Mouse (Mus musculus) right cerebral cortex, adult 2 months (tissue): ENCODE results near the gene Gse1.

ENCODE experiments used
- DNase-seq, 2 experiments: peaks; one replicate each; pipeline ENCODE4 v3.0.0; 2021 to 2022; ENCODE audit warnings: low spot score in 2 of 2

The Gse1 gene

GRCm38 (mm10) chr8:120449139-120449538 lies 220.9 kb downstream of the Gse1 start:
- DNase-seq: no peak

GRCm38 (mm10) chr8:120449608-120450031 lies 221.4 kb downstream of the Gse1 start:
- DNase-seq: peak in 1 of 2 experiments; percentile 43

GRCm38 (mm10) chr8:120452111-120452510 lies 223.9 kb downstream of the Gse1 start:
- no peak for DNase-seq

DNA sequence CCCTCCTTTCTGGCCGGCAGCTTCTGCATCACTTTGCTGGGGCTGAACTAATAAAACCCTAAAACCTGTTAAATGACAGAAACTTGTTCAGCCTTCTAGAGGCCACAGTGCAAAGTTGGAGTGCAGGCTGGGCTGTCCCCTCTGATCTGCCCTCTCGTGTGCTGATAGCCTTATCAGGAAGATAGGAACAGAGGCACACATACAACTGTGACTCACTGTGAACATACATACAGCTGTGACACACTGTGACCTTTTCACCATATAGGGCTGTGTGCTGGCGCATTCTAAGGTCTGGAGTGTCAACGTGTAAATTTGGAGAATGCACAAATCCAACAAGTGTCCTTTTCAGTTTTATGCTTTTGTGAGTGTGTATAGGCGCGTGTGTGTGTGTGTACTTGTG lies 226.1 kb downstream of the Gse1 start:
- DNase-seq: no peak

- peak in 1 of 2 experiments; percentile 35 for DNase-seq
Observed at GRCm38 (mm10) chr8:120460375-120460774, 232.1 kb downstream of the Gse1 start.

DNA sequence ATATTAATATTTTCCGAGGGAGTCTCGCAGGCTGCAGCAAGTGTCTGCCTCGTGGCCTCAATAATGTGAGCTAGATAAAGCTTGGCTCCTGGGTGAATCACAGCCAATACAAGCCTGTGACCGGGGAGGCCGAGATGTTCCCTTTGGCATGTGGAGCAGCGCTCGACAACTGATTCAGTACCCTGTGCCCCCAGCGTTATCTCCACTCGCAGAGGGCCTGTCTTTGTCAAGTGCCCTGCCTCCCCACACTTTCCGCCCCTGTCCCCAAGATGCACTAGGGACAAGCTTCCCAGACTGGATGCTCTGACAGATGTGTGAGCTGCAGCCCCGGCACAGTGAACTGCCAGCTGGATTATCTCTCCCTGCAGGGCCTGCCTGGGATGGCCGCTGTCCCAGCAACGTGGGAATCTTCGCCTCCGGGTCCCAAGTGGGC lies 233.9 kb downstream of the Gse1 start:
- no peak for DNase-seq

DNA sequence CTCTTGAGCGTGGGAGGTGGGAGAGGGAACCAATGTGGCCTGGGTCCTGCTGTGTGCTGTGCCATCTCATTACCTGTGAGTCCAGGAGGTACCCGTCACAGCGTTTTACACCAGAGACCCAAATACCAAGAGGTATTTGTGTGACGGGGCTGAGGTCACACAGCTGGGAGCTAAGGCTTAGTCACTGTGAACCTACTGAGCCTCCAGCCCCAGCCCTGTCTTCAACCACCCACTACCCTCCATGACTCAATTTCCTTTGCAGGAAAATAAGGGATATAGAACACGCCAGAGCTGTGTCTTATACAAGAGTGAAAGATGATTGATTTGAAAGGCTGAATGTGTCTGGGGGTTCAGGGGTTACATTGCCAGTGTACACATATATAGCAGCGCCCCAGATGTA lies 234.4 kb downstream of the Gse1 start:
- DNase-seq: no peak

DNA sequence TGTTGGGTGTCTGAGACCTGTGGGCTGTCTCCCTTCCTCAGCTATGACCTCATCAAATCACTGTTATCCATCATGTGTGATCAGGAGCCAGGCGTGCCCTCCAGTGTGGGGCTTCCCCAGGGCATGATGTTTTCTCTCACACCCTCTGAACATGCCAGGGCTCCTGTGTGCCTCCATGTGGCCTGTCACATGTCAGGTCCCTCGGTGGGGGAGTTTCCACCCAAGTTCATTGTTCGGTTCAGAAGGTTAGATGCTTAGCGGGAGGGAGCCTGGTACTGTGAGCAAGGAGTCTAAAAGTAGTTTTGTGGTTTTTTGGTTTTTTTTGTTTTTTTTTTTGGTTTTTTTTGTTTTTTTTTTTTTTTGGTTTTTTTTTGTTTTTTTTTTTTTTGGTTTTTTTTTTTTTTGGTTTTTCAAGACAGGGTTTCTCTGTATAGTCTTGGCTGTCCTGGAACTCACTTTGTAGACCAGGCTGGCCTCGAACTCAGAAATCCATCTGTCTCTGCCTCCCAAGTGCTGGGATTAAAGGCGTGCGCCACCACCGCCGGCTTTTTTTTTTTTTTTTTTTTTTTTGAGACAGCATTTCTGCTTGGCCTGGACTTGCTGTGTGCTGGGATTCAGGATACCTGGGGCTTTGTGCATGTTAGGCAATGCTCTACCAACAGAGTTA lies 235.8 kb downstream of the Gse1 start:
- DNase-seq: no peak

DNA sequence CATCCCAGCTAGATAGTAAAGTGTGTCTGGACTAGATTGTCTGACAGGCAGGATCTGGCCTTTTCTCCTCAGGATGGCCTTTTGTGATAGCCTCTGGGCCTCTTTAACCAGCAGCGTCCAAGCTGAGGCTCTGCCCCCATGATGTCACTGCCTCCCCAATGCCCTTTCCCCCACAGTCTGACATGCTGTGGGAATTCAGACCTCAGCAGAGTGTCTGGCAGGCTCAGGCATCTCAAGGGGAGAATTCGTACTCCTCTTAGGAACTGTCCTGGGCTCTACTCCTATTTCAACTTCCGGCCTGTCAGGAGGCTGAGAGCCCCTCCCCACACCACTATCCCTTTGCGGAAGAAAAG lies 236.3 kb downstream of the Gse1 start:
- no peak for DNase-seq

GRCm38 (mm10) chr8:120465710-120466109 lies 237.5 kb downstream of the Gse1 start:
- DNase-seq: peak; percentile 50 to 68

- no peak for DNase-seq
Observed at GRCm38 (mm10) chr8:120466266-120466665, 238.0 kb downstream of the Gse1 start.

DNA sequence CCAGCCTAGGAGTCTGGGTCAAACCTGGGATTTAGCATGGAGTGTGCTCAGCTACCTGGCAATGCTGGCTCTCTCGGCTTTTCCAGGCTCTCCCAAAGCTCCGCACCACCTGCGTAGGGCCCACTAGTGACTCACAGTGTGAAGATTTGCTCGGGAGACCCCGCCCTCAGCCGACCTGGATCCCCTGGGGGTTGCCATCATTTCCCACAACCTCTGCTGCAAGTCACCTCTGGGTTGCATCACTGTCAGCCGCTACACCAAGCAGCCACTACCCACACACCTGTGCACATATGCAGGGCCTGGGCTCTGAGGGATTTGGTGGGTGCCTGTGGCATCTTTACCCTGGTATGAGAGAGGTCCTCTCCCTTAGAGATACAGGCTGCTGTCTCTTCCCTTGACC lies 239.3 kb downstream of the Gse1 start:
- DNase-seq: no peak

DNA sequence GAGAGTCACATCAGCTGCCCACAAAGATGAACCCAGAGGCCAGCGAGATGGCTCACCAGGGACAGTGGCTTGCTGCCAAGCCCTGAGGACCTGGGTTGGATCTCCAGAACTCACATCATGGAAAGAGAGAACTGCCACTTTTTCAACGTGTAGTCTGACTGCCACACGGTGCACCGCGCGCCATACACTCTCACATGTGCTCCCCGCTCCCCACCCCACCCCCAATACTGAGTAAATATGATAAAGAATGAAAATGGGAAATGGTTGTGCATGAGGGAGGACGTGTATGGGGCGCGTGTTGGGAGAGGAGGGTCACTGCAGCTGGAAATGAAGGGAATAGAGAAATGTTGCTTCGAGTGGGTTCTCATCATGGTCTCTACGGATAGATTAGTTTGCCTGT lies 241.9 kb downstream of the Gse1 start:
- DNase-seq: no peak

DNA sequence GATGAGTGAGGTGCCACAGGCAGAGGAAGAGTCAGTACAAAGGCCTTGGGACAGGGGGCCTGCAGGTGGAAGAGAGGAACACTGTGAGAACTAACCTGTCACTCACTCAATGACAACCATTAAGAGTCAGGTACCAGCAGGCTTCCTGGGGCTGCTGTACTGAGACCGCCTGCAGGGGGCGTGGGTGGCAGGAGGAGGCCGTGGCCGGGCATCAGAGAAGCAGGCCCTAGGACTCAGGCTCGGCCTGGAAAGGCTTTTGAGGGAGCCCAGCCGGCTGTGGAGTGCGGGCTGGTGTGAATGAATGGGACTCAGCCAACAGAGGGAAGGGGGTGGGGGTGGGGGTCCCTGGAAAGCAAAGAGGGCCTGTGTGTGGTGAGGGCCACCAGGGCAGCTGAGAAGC lies 242.9 kb downstream of the Gse1 start:
- DNase-seq: peak in 1 of 2 experiments; percentile 15

GRCm38 (mm10) chr8:120471752-120472151 lies 243.5 kb downstream of the Gse1 start:
- no peak for DNase-seq

GRCm38 (mm10) chr8:120472230-120472629 lies 244.0 kb downstream of the Gse1 start:
- no peak for DNase-seq

DNA sequence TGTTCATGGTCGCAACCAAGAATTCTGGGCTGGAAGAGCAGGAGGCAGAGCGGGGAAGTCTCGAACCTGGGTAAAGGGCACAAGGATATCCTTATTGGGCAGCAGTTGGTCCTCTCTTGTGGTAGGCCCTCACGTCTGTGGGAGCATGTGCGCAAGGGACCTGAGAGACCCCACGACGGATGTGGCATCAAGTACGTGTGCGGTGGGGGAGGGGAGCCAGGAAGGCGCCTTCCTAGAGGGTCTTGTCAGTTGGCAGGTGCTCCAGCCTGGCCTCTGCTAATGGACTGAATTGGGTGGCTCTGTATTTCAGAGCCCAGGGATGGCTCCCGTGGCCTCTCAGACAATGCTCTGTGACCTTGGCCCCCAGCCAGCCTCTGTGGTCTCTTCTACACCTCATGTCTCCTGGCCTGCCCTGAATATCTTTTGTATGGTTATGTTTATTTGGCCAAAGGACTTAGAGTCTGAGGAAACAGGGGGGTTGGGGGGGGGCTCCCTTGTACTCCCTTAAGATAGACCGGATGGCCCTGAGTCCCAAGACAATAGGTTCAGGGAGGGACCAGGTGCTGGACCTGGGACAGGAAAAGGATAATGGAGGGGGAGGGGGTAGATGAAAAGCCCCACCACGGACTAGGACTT lies 245.6 kb downstream of the Gse1 start:
- no peak for DNase-seq

DNA sequence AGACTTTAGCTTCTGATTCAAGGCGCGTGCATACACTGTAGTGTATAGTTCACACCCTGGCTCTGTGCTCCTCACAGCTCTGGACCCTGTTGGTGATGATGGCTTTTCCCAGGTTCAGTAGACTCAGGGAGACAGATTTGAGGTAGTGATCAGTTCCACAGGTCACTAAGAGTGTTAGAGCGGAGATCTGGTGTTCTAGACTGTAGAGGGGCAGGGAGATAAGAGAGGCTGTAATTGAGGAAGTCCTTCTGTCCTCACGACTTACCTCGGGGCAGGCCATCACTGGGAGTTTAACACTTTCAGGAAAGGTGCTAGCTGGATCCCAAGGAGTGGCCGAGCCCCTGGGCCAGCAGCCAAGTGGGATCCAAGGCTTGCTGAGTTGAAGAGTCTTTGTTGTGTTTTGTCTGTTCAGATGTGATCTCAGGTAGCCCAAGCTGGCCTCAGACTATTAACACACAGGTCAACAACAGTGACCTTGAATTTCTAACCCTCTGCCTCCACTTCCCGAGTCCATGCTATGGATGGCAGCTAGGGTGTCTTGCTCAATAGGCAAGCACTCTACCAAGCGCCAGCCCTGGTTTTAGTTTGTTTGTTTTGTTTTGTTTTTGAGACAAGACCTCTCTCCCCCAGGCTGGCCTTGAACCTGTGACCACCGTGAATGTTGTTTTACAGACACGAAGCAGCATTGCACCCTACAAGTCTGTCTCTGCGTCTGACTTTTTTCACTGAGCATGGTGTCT lies 246.4 kb downstream of the Gse1 start:
- DNase-seq: no peak

DNA sequence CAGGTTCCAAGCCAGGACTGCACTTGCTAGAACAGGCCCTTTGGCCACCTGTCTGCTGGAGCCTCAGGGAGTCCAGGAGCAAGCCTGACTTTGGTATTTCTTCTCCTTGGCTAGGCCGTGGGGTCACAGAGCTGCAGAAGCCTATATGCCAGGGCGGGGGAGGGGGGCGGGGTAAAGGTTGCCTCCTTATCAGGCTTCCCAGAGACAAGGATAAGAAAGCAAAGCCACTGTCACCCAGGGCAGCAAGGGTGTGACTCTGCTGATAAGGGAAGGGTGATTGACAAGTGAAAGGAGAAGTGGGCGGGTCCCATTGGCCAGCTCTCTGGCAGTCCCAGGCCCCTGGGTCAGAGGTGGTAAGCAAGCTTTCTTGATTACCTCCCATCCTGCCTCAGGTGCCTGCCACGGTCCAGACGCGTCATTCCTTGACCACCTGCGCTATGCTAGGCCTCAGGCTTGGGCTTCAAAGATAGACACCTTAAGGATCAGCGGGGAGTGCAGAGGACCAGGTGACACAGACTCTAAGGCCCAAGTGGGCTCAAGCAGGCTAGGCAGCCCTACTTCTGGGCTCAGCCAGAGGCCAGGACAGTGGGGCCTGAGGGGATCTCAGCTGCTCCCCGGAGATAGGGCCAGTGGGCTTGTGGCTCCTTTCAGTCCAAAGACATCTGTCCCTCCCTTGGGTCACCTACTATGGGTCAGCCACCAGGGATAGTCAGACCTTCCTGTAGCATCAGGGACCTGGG lies 247.4 kb downstream of the Gse1 start:
- no peak for DNase-seq

GRCm38 (mm10) chr8:120476711-120477575 lies 248.7 kb downstream of the Gse1 start:
- DNase-seq: no peak

DNA sequence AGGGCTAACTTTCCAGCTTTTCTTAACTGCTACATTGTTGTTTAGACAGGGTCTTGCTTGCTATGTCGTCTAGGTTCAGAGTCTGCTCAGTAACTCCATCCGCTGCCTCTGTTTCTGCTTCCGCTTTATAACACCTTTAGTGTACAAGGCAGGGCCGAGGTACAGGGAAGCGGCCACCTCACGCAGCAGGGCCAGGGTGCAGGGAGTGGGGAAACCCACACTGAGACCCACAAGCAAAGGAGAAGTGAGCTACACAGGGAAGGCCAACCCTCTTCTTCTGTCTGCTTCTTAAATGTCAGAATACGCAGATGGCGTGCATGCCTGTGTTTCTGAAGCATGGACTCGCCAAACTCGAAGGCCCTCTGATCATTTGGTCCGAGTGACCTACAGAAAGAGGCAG lies 250.5 kb downstream of the Gse1 start:
- DNase-seq: no peak
